Mouse (Mus musculus) intestine, embryonic 16.5 days (tissue): ENCODE data around the gene Ssr1. TPM values are rescaled to one million over a fixed set of nuclear protein-coding genes. Genes with fewer than 3 reads are reported as not detected.

Experiments
- ATAC-seq: fragments of 200-750 bp; cut with Nextera tagmentation; 2 replicates; pipeline ENCODE4 v1.8.0; 2017; ENCODE audit warnings: moderate TSS enrichment, moderate library complexity
- H3K27ac ChIP-seq: fragments of 300-500 bp; sonication (generic); 2 replicates; pipeline ENCODE4 v1.5.1; 2014; ENCODE audit warnings: mild to moderate bottlenecking, low read length
- H3K27me3 ChIP-seq: fragments of 300-500 bp; sonication (generic); replicated peaks from 2 replicates; pipeline ENCODE4 v1.6.1; 2014; ENCODE audit warnings: low read length, control low read depth, mixed read lengths; ENCODE audit not compliant: control insufficient read depth, insufficient read depth
- H3K36me3 ChIP-seq: fragments of 300-500 bp; sonication (generic); 2 replicates; pipeline ENCODE4 v1.6.1; 2014; ENCODE audit warnings: low read length, control low read depth; ENCODE audit not compliant: control insufficient read depth, insufficient read depth
- H3K4me1 ChIP-seq: fragments of 300-500 bp; sonication (generic); 2 replicates; pipeline ENCODE4 v1.6.1; 2014; ENCODE audit warnings: low read length, control low read depth, mixed read lengths; ENCODE audit not compliant: control insufficient read depth, insufficient read depth
- H3K4me2 ChIP-seq: fragments of 300-500 bp; sonication (generic); 2 replicates; pipeline ENCODE4 v1.6.1; 2014; ENCODE audit warnings: low read depth, low read length, control low read depth
- H3K4me3 ChIP-seq: fragments of 300-500 bp; sonication (generic); 2 replicates; pipeline ENCODE4 v1.5.1; 2014; ENCODE audit warnings: mild to moderate bottlenecking, low read length
- H3K9ac ChIP-seq: fragments of 300-500 bp; sonication (generic); 2 replicates; pipeline ENCODE4 v1.6.1; 2014; ENCODE audit warnings: low read depth, low read length
- H3K9me3 ChIP-seq: fragments of 300-500 bp; sonication (generic); 2 replicates; pipeline ENCODE4 v1.6.1; 2016; ENCODE audit warnings: low read length, control low read depth; ENCODE audit not compliant: control insufficient read depth
- WGBS: fragments of 180-500 bp; shearing (Covaris S2); extraction: QIAGEN DNeasy Blood & Tissue Kit; methylation state at CpG from one replicate; pipeline ENCODE4 v1.1.7; 2014; 5-methylcytosine and 5-hydroxymethylcytosine counted together
- polyA plus RNA-seq: library from polyadenylated mRNA; unstranded; fragments of >200 nt; fragmentation: Nextera tagmentation; extraction: Ambion mirVana; gene quantifications from 2 replicates; pipeline ENCODE4 v1.2.1, GENCODE M21; 2015

Gene Ssr1
- 126 and 129 TPM in 2 replicates for polyA plus RNA-seq

GRCm38 (mm10) chr13:37993704-37994404 lies at the start of gene Ssr1:
Ssr1 (minus strand) TSS chr13:37994217.
- Histone ChIP-seq H3K36me3 (peaks cover 9% of the 10 kb centered on the region), H3K27ac (peak within 1 kb of the TSS; percentile 92), H3K4me1 (peaks cover 5% of the 10 kb centered on the region; the same call in 1 of the 2 replicates), H3K9me3 (no peaks in the 10 kb centered on the region), H3K27me3 (no peaks in the 10 kb centered on the region), H3K4me3 (peak within 1 kb of the TSS; percentile 99), H3K9ac (peak within 1 kb of the TSS; percentile 99), H3K4me2 (peak within 1 kb of the TSS; percentile 85)
- WGBS: under 1% methylated on average over 86 of the region's 89 CpGs
- ATAC-seq: peak; percentile 98

GRCm38 (mm10) chr13:38037811-38038210 lies 43.8 kb upstream of the Ssr1 start:
- Histone ChIP-seq H3K27ac (no peak overlapping the region), H3K9me3 (no peaks in the 10 kb centered on the region), H3K4me3 (peak overlapping the region; percentile 75), H3K4me1 (peaks cover 14% of the 10 kb centered on the region), H3K4me2 (peak overlapping the region; percentile 67), H3K27me3 (no peaks in the 10 kb centered on the region), H3K9ac (peak overlapping the region; percentile 84), H3K36me3 (peaks cover 13% of the 10 kb centered on the region)
- WGBS: 35% methylated on average over 12 of the region's 12 CpGs
- no peak for ATAC-seq

- Histone ChIP-seq H3K27me3 (no peaks in the 10 kb centered on the region), H3K36me3 (peaks cover 13% of the 10 kb centered on the region), H3K9me3 (no peaks in the 10 kb centered on the region), H3K4me3 (peak within 1 kb of the TSS; percentile 75), H3K4me1 (peaks cover 14% of the 10 kb centered on the region), H3K27ac (peak within 1 kb of the TSS; percentile 69), H3K9ac (peak within 1 kb of the TSS; percentile 84), H3K4me2 (peak within 1 kb of the TSS; percentile 67)
- ATAC-seq: peak; percentile 96
- under 1% methylated on average over 47 of the region's 47 CpGs for WGBS
Measured at GRCm38 (mm10) chr13:38037044-38037687, 43.1 kb upstream of the Ssr1 start, which contains the start of gene Cage1. Cage1 (minus strand) TSS chr13:38037069.

GRCm38 (mm10) chr13:38036343-38037043 lies 42.5 kb upstream of the Ssr1 start, which contains the start of gene Riok1:
Riok1 (plus strand) TSS chr13:38036995.
- H3K9me3 ChIP-seq: no peaks in the 10 kb centered on the region
- H3K27me3 ChIP-seq: no peaks in the 10 kb centered on the region
- H3K4me2 ChIP-seq: peak within 1 kb of the TSS; percentile 67
- peaks cover 13% of the 10 kb centered on the region for H3K36me3 ChIP-seq
- ATAC-seq: peak; percentile 80
- H3K4me3 ChIP-seq: peak within 1 kb of the TSS; percentile 75
- WGBS: 9% methylated on average over 37 of the region's 37 CpGs
- H3K4me1 ChIP-seq: peaks cover 14% of the 10 kb centered on the region
- H3K27ac ChIP-seq: peak within 1 kb of the TSS; percentile 69
- H3K9ac ChIP-seq: peak within 1 kb of the TSS; percentile 84

- Histone ChIP-seq H3K36me3 (no peaks in the 10 kb centered on the region), H3K4me1 (no peaks in the 10 kb centered on the region), H3K4me3 (no peak overlapping the region), H3K27me3 (no peaks in the 10 kb centered on the region), H3K27ac (no peak overlapping the region), H3K9ac (no peak overlapping the region), H3K4me2 (no peak overlapping the region), H3K9me3 (no peaks in the 10 kb centered on the region)
- 80% methylated on average over 4 of the region's 4 CpGs for WGBS
- ATAC-seq: no peak
Measured at GRCm38 (mm10) chr13:38028407-38028806, 34.4 kb upstream of the Ssr1 start.

GRCm38 (mm10) chr13:38027618-38028248 lies 33.7 kb upstream of the Ssr1 start:
- H3K9me3 ChIP-seq: no peaks in the 10 kb centered on the region

GRCm38 (mm10) chr13:38025874-38026273 lies 31.9 kb upstream of the Ssr1 start:
- no peak overlapping the region for H3K4me2 ChIP-seq
- H3K9ac ChIP-seq: no peak overlapping the region
- ATAC-seq: no peak
- no peaks in the 10 kb centered on the region for H3K27me3 ChIP-seq
- no peak overlapping the region for H3K27ac ChIP-seq
- WGBS: 44% methylated on average over 4 of the region's 4 CpGs
- H3K36me3 ChIP-seq: no peaks in the 10 kb centered on the region
- no peak overlapping the region for H3K4me3 ChIP-seq
- H3K9me3 ChIP-seq: no peaks in the 10 kb centered on the region
- no peaks in the 10 kb centered on the region for H3K4me1 ChIP-seq

More at GRCm38 (mm10) chr13:38027618-38028248, 33.7 kb upstream of the Ssr1 start:
- Histone ChIP-seq H3K27ac (no peak overlapping the region), H3K4me3 (no peak overlapping the region), H3K9ac (no peak overlapping the region), H3K4me1 (no peaks in the 10 kb centered on the region), H3K4me2 (no peak overlapping the region), H3K36me3 (no peaks in the 10 kb centered on the region), H3K27me3 (no peaks in the 10 kb centered on the region)
- 65% methylated on average over 6 of the region's 6 CpGs for WGBS
- no peak for ATAC-seq

GRCm38 (mm10) chr13:38018791-38019190 lies 24.8 kb upstream of the Ssr1 start:
- H3K36me3 ChIP-seq: no peaks in the 10 kb centered on the region
- 74% methylated on average over 3 of the region's 3 CpGs for WGBS
- no peaks in the 10 kb centered on the region for H3K27me3 ChIP-seq
- no peak overlapping the region for H3K4me2 ChIP-seq
- H3K27ac ChIP-seq: no peak overlapping the region
- ATAC-seq: no peak
- H3K9ac ChIP-seq: no peak overlapping the region
- no peaks in the 10 kb centered on the region for H3K4me1 ChIP-seq
- no peak overlapping the region for H3K4me3 ChIP-seq
- no peaks in the 10 kb centered on the region for H3K9me3 ChIP-seq

GRCm38 (mm10) chr13:38015591-38015990 lies 21.6 kb upstream of the Ssr1 start:
- ATAC-seq: no peak
- Histone ChIP-seq H3K27me3 (no peaks in the 10 kb centered on the region), H3K9me3 (no peaks in the 10 kb centered on the region), H3K36me3 (no peaks in the 10 kb centered on the region), H3K9ac (no peak overlapping the region), H3K27ac (no peak overlapping the region), H3K4me3 (no peak overlapping the region), H3K4me1 (no peaks in the 10 kb centered on the region), H3K4me2 (no peak overlapping the region)
- 89% methylated on average over 4 of the region's 4 CpGs for WGBS
